ENCODE assay signal across 16 mouse cellular contexts in genomic region chr3:137611110-137611857, GRCm38 (mm10). TPM values are rescaled to one million over a fixed set of nuclear protein-coding genes. Genes with fewer than 3 reads are reported as not detected.
DNase-seq lines count a peak whose midpoint lies in the region; ATAC-seq and TF ChIP-seq lines count a peak whose summit lies in the region.
"Had no signal": no experiment of that assay in that cellular context is flagged by ENCODE, and none has a peak within 500 bp of the region (broad histone marks: within the 10 kb centered on the region; RNA-seq: fewer than 3 reads in every experiment).

No protein-coding gene starts in this region.

- DNase-seq in kidney, adult 2 months: peak; percentile 77
- no peak for DNase-seq in kidney, postnatal 4 days
- DNase-seq in 3T3-L1 (ENCODE audit: low read depth, low spot score) (peak; percentile 3), Patski (ENCODE audit: low read depth, low spot score) (no peak)
- no peak for DNase-seq in hindbrain, embryonic 11.5 days (ENCODE audit: low spot score)
- no peak for DNase-seq in forebrain, embryonic 10.5 days (ENCODE audit: extremely low spot score, low spot score)
- DNase-seq in heart, adult 9 months (ENCODE audit: low spot score in 2 of 2): no peak
- DNase-seq: cerebellum, postnatal 25 days; layer of hippocampus, postnatal 36 days had no signal

- H3K27ac ChIP-seq in kidney, adult 2 months (ENCODE audit: insufficient read depth, low read depth, low read length): peak overlapping the region; percentile 80
- H3K27ac ChIP-seq in intestine, postnatal 0 days (ENCODE audit: low read depth, low read length): no peak overlapping the region
- H3K27ac ChIP-seq in hindbrain, embryonic 11.5 days (ENCODE audit: low read depth, low read length): no peak overlapping the region
- no peak overlapping the region for H3K27ac ChIP-seq in forebrain, embryonic 10.5 days
- H3K27ac ChIP-seq: liver, embryonic 12.5 days; midbrain, embryonic 13.5 days; neural tube, embryonic 15.5 days had no signal

- H3K36me3 ChIP-seq in kidney, adult 2 months (ENCODE audit: control insufficient read depth, insufficient read depth, low read length): no peaks in the 10 kb centered on the region
- no peaks in the 10 kb centered on the region for H3K36me3 ChIP-seq in intestine, postnatal 0 days (ENCODE audit: control insufficient read depth, insufficient read depth)
- H3K36me3 ChIP-seq in hindbrain, embryonic 11.5 days (ENCODE audit: control insufficient read depth, insufficient read depth, low read length): no peaks in the 10 kb centered on the region
- H3K36me3 ChIP-seq in forebrain, embryonic 10.5 days (replicated peaks): no peaks in the 10 kb centered on the region
- H3K36me3 ChIP-seq: heart, embryonic 12.5 days; liver, embryonic 12.5 days; midbrain, embryonic 13.5 days; neural tube, embryonic 15.5 days had no signal

- POLR2A ChIA-PET in Patski (lab: Charles Lee): interaction anchor here (1.5 to 1.7 kb wide), 2 partner anchors 10 to 29 kb away, joined by 5 to 6 read pairs; partner anchors contain the start of gene Ddit4l

- H3K4me3 ChIP-seq in kidney, adult 2 months (ENCODE audit: insufficient read depth, low read depth, low read length): no peak overlapping the region
- no peak overlapping the region for H3K4me3 ChIP-seq in intestine, postnatal 0 days (ENCODE audit: low read depth, low read length)
- no peak overlapping the region for H3K4me3 ChIP-seq in hindbrain, embryonic 11.5 days (ENCODE audit: low read depth, low read length)
- no peak overlapping the region for H3K4me3 ChIP-seq in forebrain, embryonic 10.5 days
- H3K4me3 ChIP-seq: erythroblast, embryonic 14.5 days; heart, embryonic 12.5 days; liver, embryonic 12.5 days; midbrain, embryonic 13.5 days; neural tube, embryonic 15.5 days had no signal

- in situ Hi-C loops in Patski (cut with MboI; ENCODE audit: low pct_unique_long_range_greater_than_20kb): no loop called here

- ATAC-seq in Patski: peak; percentile 51
- ATAC-seq in intestine, postnatal 0 days: no peak
- no peak for ATAC-seq in hindbrain, embryonic 11.5 days (ENCODE audit: low FRiP score)
- ATAC-seq: hindbrain, embryonic 16.5 days; liver, embryonic 12.5 days; midbrain, embryonic 13.5 days had no signal

- no peaks in the 10 kb centered on the region for H3K27me3 ChIP-seq in kidney, adult 2 months (replicated peaks; ENCODE audit: control insufficient read depth, insufficient read depth, low read length)
- H3K27me3 ChIP-seq in Patski: no peaks in the 10 kb centered on the region
- no peaks in the 10 kb centered on the region for H3K27me3 ChIP-seq in intestine, postnatal 0 days (replicated peaks; ENCODE audit: control insufficient read depth, insufficient read depth, low read length)
- no peaks in the 10 kb centered on the region for H3K27me3 ChIP-seq in hindbrain, embryonic 11.5 days (ENCODE audit: control insufficient read depth, insufficient read depth, low read length)
- no peaks in the 10 kb centered on the region for H3K27me3 ChIP-seq in forebrain, embryonic 10.5 days (ENCODE audit: poor library complexity, severe bottlenecking)
- H3K27me3 ChIP-seq: heart, embryonic 12.5 days; liver, embryonic 12.5 days; midbrain, embryonic 13.5 days; neural tube, embryonic 15.5 days had no signal

- CTCF ChIA-PET in Patski (lab: Charles Lee): interaction anchor here (0.9 to 1.8 kb wide), 2 partner anchors 8 to 11 kb away, joined by 3 to 4 read pairs; no protein-coding TSS in a partner anchor

- H3K4me1 ChIP-seq in kidney, adult 2 months (ENCODE audit: control insufficient read depth, insufficient read depth, low read length): peaks cover 17% of the 10 kb centered on the region
- H3K4me1 ChIP-seq in intestine, postnatal 0 days (replicated peaks; ENCODE audit: control insufficient read depth, insufficient read depth, low read length): 0 out of 2 replicates have a peak, but pooled peaks cover 3% of the 10 kb centered on the region
- no peaks in the 10 kb centered on the region for H3K4me1 ChIP-seq in hindbrain, embryonic 11.5 days (replicated peaks; ENCODE audit: control insufficient read depth, insufficient read depth, low read length)
- no peaks in the 10 kb centered on the region for H3K4me1 ChIP-seq in forebrain, embryonic 10.5 days
- H3K4me1 ChIP-seq: heart, embryonic 12.5 days; liver, embryonic 12.5 days; midbrain, embryonic 13.5 days; neural tube, embryonic 15.5 days had no signal

- TF ChIP-seq CTCF in kidney, adult 2 months (conservative IDR thresholded peaks at IDR 0.05; ENCODE audit: insufficient read depth, insufficient read length, low read depth, low read length): no peak
- no peak for TF ChIP-seq CTCF in Patski (IDR thresholded peaks at IDR 0.05)
- no peak for TF ChIP-seq CTCF in intestine, postnatal 0 days (IDR thresholded peaks at IDR 0.05; ENCODE audit: low read depth)

- TF ChIP-seq POLR2A in kidney, adult 2 months (IDR thresholded peaks at IDR 0.05; ENCODE audit: low read depth, low read length): no peak

- no peak overlapping the region for H3K9ac ChIP-seq in intestine, postnatal 0 days (ENCODE audit: low read depth, low read length)
- no peak overlapping the region for H3K9ac ChIP-seq in hindbrain, embryonic 11.5 days (ENCODE audit: low read depth, low read length)
- H3K9ac ChIP-seq: heart, embryonic 12.5 days; liver, embryonic 12.5 days; midbrain, embryonic 13.5 days; neural tube, embryonic 15.5 days had no signal

- H3K9me3 ChIP-seq in intestine, postnatal 0 days (ENCODE audit: control insufficient read depth): no peaks in the 10 kb centered on the region
- H3K9me3 ChIP-seq in hindbrain, embryonic 11.5 days (ENCODE audit: control insufficient read depth, low read length): no peaks in the 10 kb centered on the region
- no peaks in the 10 kb centered on the region for H3K9me3 ChIP-seq in forebrain, embryonic 10.5 days
- H3K9me3 ChIP-seq: heart, embryonic 12.5 days; liver, embryonic 12.5 days; midbrain, embryonic 13.5 days; neural tube, embryonic 15.5 days had no signal

- H3K4me2 ChIP-seq in intestine, postnatal 0 days (replicated peaks; ENCODE audit: low read depth): peak overlapping the region; percentile 25; the same call in 1 of the 2 replicates
- no peak overlapping the region for H3K4me2 ChIP-seq in hindbrain, embryonic 11.5 days (replicated peaks; ENCODE audit: low read depth, low read length)
- H3K4me2 ChIP-seq: heart, embryonic 12.5 days; liver, embryonic 12.5 days; midbrain, embryonic 13.5 days; neural tube, embryonic 15.5 days had no signal

- 29% methylated on average over 4 of the region's 4 CpGs for WGBS in kidney, adult 2 months
- WGBS in intestine, postnatal 0 days: 72% methylated on average over 4 of the region's 4 CpGs
- 76% methylated on average over 4 of the region's 4 CpGs for WGBS in hindbrain, embryonic 11.5 days
- 81% methylated on average over 4 of the region's 4 CpGs for whole genome bisulfite sequencing in forebrain, embryonic 10.5 days

RNA-seq across cellular contexts. Expression of gene Ddit4l, which starts 10.1 kb away (rescaled TPM):
- polyA plus RNA-seq in kidney, adult 2 months (2012; rRNA removed): 7.0 and 12.0 TPM in 2 replicates
- polyA plus RNA-seq in Patski (2021): 29.7 TPM
- polyA plus RNA-seq in intestine, postnatal 0 days (2015; fragmentation: Nextera tagmentation; extraction: Ambion mirVana): 0.95 and 1.7 TPM in 2 replicates
- 8.3 and 8.6 TPM in 2 replicates for polyA plus RNA-seq in hindbrain, embryonic 11.5 days (2014; fragmentation: Nextera tagmentation; extraction: Ambion mirVana)
- polyA plus RNA-seq in forebrain, embryonic 10.5 days (2016; fragmentation: Nextera tagmentation; extraction: Ambion mirVana): 9.7 and 10.2 TPM in 2 replicates
- polyA plus RNA-seq: erythroblast, embryonic 14.5 days had no signal

Comparison
In these comparisons a context has a peak if more than half of its experiments do, and no peak if none do; other contexts are left out.
1. DNase-seq: peak in kidney, adult 2 months (single experiment) and 3T3-L1 (single experiment); none in kidney, postnatal 4 days (0 of 2), Patski (single experiment), hindbrain, embryonic 11.5 days (single experiment), forebrain, embryonic 10.5 days (single experiment) and heart, adult 9 months (0 of 2).